Mouse (Mus musculus): Measurements from ENCODE around the gene Loxl1.

Gene Loxl1

GRCm38 (mm10) chr9:58312944-58313359 lies at the start of gene Loxl1:
Gene Loxl1, minus strand, starts transcription at chr9:58313186.
- DNase-seq (ENCODE audit: low spot score), result peak; percentile 73

GRCm38 (mm10) chr9:58361956-58362355 lies 49.0 kb upstream of the Loxl1 start:
- no peak for DNase-seq (ENCODE audit: low spot score)

GRCm38 (mm10) chr9:58361373-58361772 lies 48.4 kb upstream of the Loxl1 start:
- DNase-seq (ENCODE audit: low spot score), result no peak

GRCm38 (mm10) chr9:58355262-58356050 lies 42.5 kb upstream of the Loxl1 start:
- DNase-seq (ENCODE audit: low spot score), result no peak

- DNase-seq (ENCODE audit: low spot score), result no peak
Observed at GRCm38 (mm10) chr9:58354701-58355100, 41.7 kb upstream of the Loxl1 start.

GRCm38 (mm10) chr9:58353224-58353623 lies 40.2 kb upstream of the Loxl1 start:
- no peak for DNase-seq (ENCODE audit: low spot score)

- no peak for DNase-seq (ENCODE audit: low spot score)
Observed at GRCm38 (mm10) chr9:58347795-58348194, 34.8 kb upstream of the Loxl1 start.

- no peak for DNase-seq (ENCODE audit: low spot score)
Observed at GRCm38 (mm10) chr9:58346498-58346897, 33.5 kb upstream of the Loxl1 start.

- no peak for DNase-seq (ENCODE audit: low spot score)
Observed at GRCm38 (mm10) chr9:58345963-58346362, 33.0 kb upstream of the Loxl1 start.

GRCm38 (mm10) chr9:58341795-58342194 lies 28.8 kb upstream of the Loxl1 start:
- DNase-seq (ENCODE audit: low spot score), result no peak

GRCm38 (mm10) chr9:58336650-58337281 lies 23.8 kb upstream of the Loxl1 start:
- no peak for DNase-seq (ENCODE audit: low spot score)

GRCm38 (mm10) chr9:58331276-58331675 lies 18.3 kb upstream of the Loxl1 start:
- DNase-seq (ENCODE audit: low spot score), result no peak

GRCm38 (mm10) chr9:58330293-58330692 lies 17.3 kb upstream of the Loxl1 start:
- DNase-seq (ENCODE audit: low spot score), result no peak

- DNase-seq (ENCODE audit: low spot score), result no peak
Observed at GRCm38 (mm10) chr9:58327382-58327781, 14.4 kb upstream of the Loxl1 start.

- DNase-seq (ENCODE audit: low spot score), result no peak
Observed at GRCm38 (mm10) chr9:58326477-58327180, 13.6 kb upstream of the Loxl1 start.

- no peak for DNase-seq (ENCODE audit: low spot score)
Observed at GRCm38 (mm10) chr9:58321681-58322080, 8.7 kb upstream of the Loxl1 start.

GRCm38 (mm10) chr9:58318317-58318716 lies 5.3 kb upstream of the Loxl1 start:
- no peak for DNase-seq (ENCODE audit: low spot score)

- no peak for DNase-seq (ENCODE audit: low spot score)
Observed at GRCm38 (mm10) chr9:58317381-58317780, 4.4 kb upstream of the Loxl1 start.

- no peak for DNase-seq (ENCODE audit: low spot score)
Observed at GRCm38 (mm10) chr9:58316784-58317183, 3.8 kb upstream of the Loxl1 start.

- no peak for DNase-seq (ENCODE audit: low spot score)
Observed at GRCm38 (mm10) chr9:58315850-58316249, 2.9 kb upstream of the Loxl1 start.

GRCm38 (mm10) chr9:58314682-58315360 lies 1.8 kb upstream of the Loxl1 start:
- no peak for DNase-seq (ENCODE audit: low spot score)

GRCm38 (mm10) chr9:58312196-58312943 lies 616 bp downstream of the Loxl1 start:
- DNase-seq (ENCODE audit: low spot score), result no peak

Measured in yolk sac, embryonic 10.5 days (tissue).